Mouse (Mus musculus): ENCODE data around the gene Zfp598. TPM values are rescaled to one million over a fixed set of nuclear protein-coding genes. Genes with fewer than 3 reads are reported as not detected.
A peak's percentile ranks its signal among the peaks of the same experiment; 100 is the strongest.

Gene Zfp598
- 1 to 10 TPM; 3.7 to 5.4 TPM for polyA plus RNA-seq (2017; shearing (Covaris generic))

- ATAC-seq: peak; percentile 98
Measured at GRCm38 (mm10) chr17:24669545-24670245, at the start of gene Zfp598. Gene Zfp598, plus strand, starts transcription at chr17:24669687.

GRCm38 (mm10) chr17:24625472-24625871 is 44.0 kb upstream of the Zfp598 start:
- no peak for ATAC-seq

- peak; percentile 28 for ATAC-seq
Measured at GRCm38 (mm10) chr17:24628646-24629045, 40.8 kb upstream of the Zfp598 start.

- no peak for ATAC-seq
Measured at GRCm38 (mm10) chr17:24630072-24630471, 39.4 kb upstream of the Zfp598 start.

- ATAC-seq: peak; percentile 97
Measured at GRCm38 (mm10) chr17:24632167-24632812, 37.2 kb upstream of the Zfp598 start, which contains the start of the genes Tsc2 and Nthl1. Gene Tsc2, minus strand, starts transcription at chr17:24632630. Gene Nthl1, plus strand, starts transcription at chr17:24632680.

GRCm38 (mm10) chr17:24632813-24633449 is 36.6 kb upstream of the Zfp598 start:
- ATAC-seq: no peak

- no peak for ATAC-seq
Measured at GRCm38 (mm10) chr17:24633831-24634230, 35.7 kb upstream of the Zfp598 start.

GRCm38 (mm10) chr17:24635024-24635423 is 34.5 kb upstream of the Zfp598 start:
- no peak for ATAC-seq

- no peak for ATAC-seq
Measured at GRCm38 (mm10) chr17:24635694-24636093, 33.8 kb upstream of the Zfp598 start.

GRCm38 (mm10) chr17:24636781-24637481 is 32.6 kb upstream of the Zfp598 start:
- ATAC-seq: no peak

GRCm38 (mm10) chr17:24638214-24638613 is 31.3 kb upstream of the Zfp598 start:
- ATAC-seq: no peak

GRCm38 (mm10) chr17:24638840-24639239 is 30.6 kb upstream of the Zfp598 start:
- ATAC-seq: no peak

- ATAC-seq: no peak
Measured at GRCm38 (mm10) chr17:24639571-24639988, 29.9 kb upstream of the Zfp598 start.

- no peak for ATAC-seq
Measured at GRCm38 (mm10) chr17:24640119-24640518, 29.4 kb upstream of the Zfp598 start.

GRCm38 (mm10) chr17:24640581-24640980 is 28.9 kb upstream of the Zfp598 start:
- ATAC-seq: no peak

- ATAC-seq: no peak
Measured at GRCm38 (mm10) chr17:24641944-24642343, 27.5 kb upstream of the Zfp598 start.

- no peak for ATAC-seq
Measured at GRCm38 (mm10) chr17:24642791-24643343, 26.6 kb upstream of the Zfp598 start.

- ATAC-seq: no peak
Measured at GRCm38 (mm10) chr17:24644030-24644715, 25.3 kb upstream of the Zfp598 start.

GRCm38 (mm10) chr17:24644875-24645721 is 24.4 kb upstream of the Zfp598 start:
- ATAC-seq: no peak

- ATAC-seq: no peak
Measured at GRCm38 (mm10) chr17:24645916-24646315, 23.6 kb upstream of the Zfp598 start.

GRCm38 (mm10) chr17:24646381-24646780 is 23.1 kb upstream of the Zfp598 start:
- no peak for ATAC-seq

Measured in CD4-positive, CD25-positive, alpha-beta regulatory T cell, adult 4 months (primary cell).